Mouse (Mus musculus) CH12.LX (cell line): Measurements from ENCODE around the gene Adtrp. TPM values are rescaled to one million over a fixed set of nuclear protein-coding genes. Genes with fewer than 3 reads are reported as not detected.
A peak's percentile ranks its signal among the peaks of the same experiment; 100 is the strongest.

Experiments used
- DNase-seq: peaks from one replicate; pipeline ENCODE4 v3.0.0-alpha.2; 2013; ENCODE audit errors: extremely low read depth
- H3K27ac ChIP-seq: 2 replicates; pipeline ENCODE4 v1.5.1; 2012; ENCODE audit warnings: low read depth, mild to moderate bottlenecking, control low read depth, moderate library complexity; ENCODE audit not compliant: insufficient read depth
- H3K27me3 ChIP-seq: replicated peaks from 2 replicates; pipeline ENCODE3; 2012; ENCODE audit warnings: inconsistent platforms
- H3K36me3 ChIP-seq, 2 experiments: replicated peaks in 1 of 2; 2 replicates each; pipeline versions ENCODE3 to v1.6.1; 2012; ENCODE audit warnings: inconsistent platforms in 1 of 2, low read length in 1 of 2, mild to moderate bottlenecking in 1 of 2, mixed read lengths in 1 of 2, moderate library complexity in 1 of 2; ENCODE audit not compliant: control insufficient read depth in 1 of 2, insufficient read depth in 1 of 2
- H3K4me1 ChIP-seq, 2 experiments: 2 replicates each; pipeline ENCODE4 v1.6.1; 2012; ENCODE audit warnings: inconsistent platforms in 1 of 2, moderate library complexity in 1 of 2; ENCODE audit not compliant: insufficient read depth in 2 of 2, control insufficient read depth in 1 of 2
- H3K4me2 ChIP-seq: 2 replicates; pipeline ENCODE4 v1.6.1; 2012; ENCODE audit warnings: low read depth, mild to moderate bottlenecking, control low read depth; ENCODE audit not compliant: poor library complexity, insufficient read depth, severe bottlenecking
- H3K4me3 ChIP-seq, 3 experiments: fragments of 150-350 bp in 1 of 3; sonication (generic) in 1 of 3; replicated peaks in 1 of 3; 2 replicates each; pipeline versions ENCODE3 to v1.5.1; 2011 to 2012; ENCODE audit warnings: low read depth in 2 of 3, low read length in 2 of 3, mild to moderate bottlenecking in 2 of 3, moderate library complexity in 2 of 3, control low read depth in 1 of 3, improper control_type of control experiment in 1 of 3, inconsistent platforms in 1 of 3, mixed read lengths in 1 of 3; ENCODE audit not compliant: poor library complexity in 1 of 3
- H3K79me2 ChIP-seq: replicated peaks from 2 replicates; pipeline ENCODE4 v1.6.1; 2012; ENCODE audit warnings: mild to moderate bottlenecking, moderate library complexity; ENCODE audit not compliant: control insufficient read depth, poor library complexity, insufficient read depth, severe bottlenecking; ENCODE audit errors: extremely low read depth
- H3K9ac ChIP-seq: 2 replicates; pipeline ENCODE4 v1.6.1; 2012; ENCODE audit warnings: low read depth, mild to moderate bottlenecking, control low read depth, moderate library complexity; ENCODE audit not compliant: insufficient read depth
- H3K9me3 ChIP-seq: replicated peaks from 2 replicates; pipeline ENCODE3; 2012; ENCODE audit warnings: low read length, inconsistent platforms, mixed read lengths
- BHLHE40 ChIP-seq: IDR thresholded peaks from 2 replicates; pipeline ENCODE4 v1.6.1; 2011; ENCODE audit warnings: mild to moderate bottlenecking, low read depth, low read length, improper control_type of control experiment
- EP300 ChIP-seq: IDR thresholded peaks from 2 replicates; pipeline ENCODE4 v1.6.1; 2011; ENCODE audit warnings: low read length, improper control_type of control experiment
- ETS1 ChIP-seq: conservative IDR thresholded peaks from 2 replicates; pipeline ENCODE4 v1.6.1; 2012; ENCODE audit warnings: low read depth, mild to moderate bottlenecking, inconsistent platforms, low read length, improper control_type of control experiment, moderate library complexity
- GABPA ChIP-seq: IDR thresholded peaks from 2 replicates; pipeline ENCODE4 v1.6.1; 2012; ENCODE audit warnings: low read depth, low read length, improper control_type of control experiment, inconsistent platforms; ENCODE audit not compliant: insufficient replicate concordance
- HCFC1 ChIP-seq: IDR thresholded peaks from 2 replicates; pipeline ENCODE4 v1.6.1; 2012; ENCODE audit warnings: low read depth, mild to moderate bottlenecking, inconsistent platforms, low read length, improper control_type of control experiment
- KAT2A ChIP-seq: IDR thresholded peaks from 2 replicates; pipeline ENCODE4 v1.6.1; 2012; ENCODE audit warnings: low read length, improper control_type of control experiment, inconsistent platforms; ENCODE audit not compliant: insufficient replicate concordance
- MAX ChIP-seq: IDR thresholded peaks from 2 replicates; pipeline ENCODE4 v1.6.1; 2011; ENCODE audit warnings: low read length, improper control_type of control experiment
- MEF2A ChIP-seq: IDR thresholded peaks from 2 replicates; pipeline ENCODE4 v1.6.1; 2014; ENCODE audit warnings: low read depth, mild to moderate bottlenecking, inconsistent platforms, low read length, improper control_type of control experiment, borderline replicate concordance
- MYC ChIP-seq: IDR thresholded peaks from 2 replicates; pipeline ENCODE4 v1.6.1; 2011; ENCODE audit warnings: low read depth, mild to moderate bottlenecking, improper control_type of control experiment, low read length
- POLR2AphosphoS2 ChIP-seq: IDR thresholded peaks from 2 replicates; pipeline ENCODE4 v1.6.1; 2011; ENCODE audit warnings: low read depth, low read length, improper control_type of control experiment
- RCOR1 ChIP-seq: conservative IDR thresholded peaks from 2 replicates; pipeline ENCODE4 v1.6.1; 2012; ENCODE audit warnings: low read depth, mild to moderate bottlenecking, inconsistent platforms, low read length, improper control_type of control experiment
- SIN3A ChIP-seq: IDR thresholded peaks from 2 replicates; pipeline ENCODE4 v1.6.1; 2012; ENCODE audit warnings: low read length, improper control_type of control experiment, inconsistent platforms
- TCF12 ChIP-seq: IDR thresholded peaks from 2 replicates; pipeline ENCODE4 v1.6.1; 2014; ENCODE audit warnings: low read depth, mild to moderate bottlenecking, inconsistent platforms, low read length, improper control_type of control experiment
- ZC3H11A ChIP-seq: IDR thresholded peaks from 2 replicates; pipeline ENCODE4 v1.6.1; 2012; ENCODE audit warnings: low read depth, mild to moderate bottlenecking, inconsistent platforms, low read length, improper control_type of control experiment
- ZKSCAN1 ChIP-seq: IDR thresholded peaks from 2 replicates; pipeline ENCODE4 v1.6.1; 2012; ENCODE audit warnings: low read depth, inconsistent platforms, low read length, improper control_type of control experiment, borderline replicate concordance
- ZNF384 ChIP-seq: IDR thresholded peaks from 2 replicates; pipeline ENCODE4 v1.6.1; 2012; ENCODE audit warnings: low read depth, low read length, improper control_type of control experiment, inconsistent platforms
- dilution Hi-C: fragments of 300-500 bp; cut with MboI; formaldehyde crosslinking; loops from 2 replicates; pipeline ENCODE4 v1.14.3; 2020; ENCODE audit warnings: low sequenced_read_pairs; ENCODE audit not compliant: extremely low pct_unique_long_range_greater_than_20kb, extremely low pct_ligation_motif_present
- in situ Hi-C: fragments of 300-500 bp; cut with MboI; formaldehyde crosslinking; loops from 3 replicates; pipeline ENCODE4 v1.14.3; 2019; ENCODE audit warnings: low sequenced_read_pairs, low pct_ligation_motif_present, low pct_unique_long_range_greater_than_20kb, mixed read lengths
- polyA plus RNA-seq: library from polyadenylated mRNA; unstranded; fragments of >175 nt; gene quantifications from 2 replicates; pipeline ENCODE4 v1.2.1, GENCODE M21; 2012; ENCODE audit warnings: low read depth; ENCODE audit not compliant: insufficient read length
- total RNA-seq, 2 experiments: library from RNA; depleted of rRNA; stranded (reverse); fragments of 300-350 nt in 1 of 2; fragments of >200 nt in 1 of 2; gene quantifications; 2 replicates each; pipeline ENCODE4 v1.2.3; 2012 to 2014

The Adtrp gene
- total and polyA plus RNA-seq, 3 experiments, result 4.2 to 37.1 (median 7.2) TPM

DNA sequence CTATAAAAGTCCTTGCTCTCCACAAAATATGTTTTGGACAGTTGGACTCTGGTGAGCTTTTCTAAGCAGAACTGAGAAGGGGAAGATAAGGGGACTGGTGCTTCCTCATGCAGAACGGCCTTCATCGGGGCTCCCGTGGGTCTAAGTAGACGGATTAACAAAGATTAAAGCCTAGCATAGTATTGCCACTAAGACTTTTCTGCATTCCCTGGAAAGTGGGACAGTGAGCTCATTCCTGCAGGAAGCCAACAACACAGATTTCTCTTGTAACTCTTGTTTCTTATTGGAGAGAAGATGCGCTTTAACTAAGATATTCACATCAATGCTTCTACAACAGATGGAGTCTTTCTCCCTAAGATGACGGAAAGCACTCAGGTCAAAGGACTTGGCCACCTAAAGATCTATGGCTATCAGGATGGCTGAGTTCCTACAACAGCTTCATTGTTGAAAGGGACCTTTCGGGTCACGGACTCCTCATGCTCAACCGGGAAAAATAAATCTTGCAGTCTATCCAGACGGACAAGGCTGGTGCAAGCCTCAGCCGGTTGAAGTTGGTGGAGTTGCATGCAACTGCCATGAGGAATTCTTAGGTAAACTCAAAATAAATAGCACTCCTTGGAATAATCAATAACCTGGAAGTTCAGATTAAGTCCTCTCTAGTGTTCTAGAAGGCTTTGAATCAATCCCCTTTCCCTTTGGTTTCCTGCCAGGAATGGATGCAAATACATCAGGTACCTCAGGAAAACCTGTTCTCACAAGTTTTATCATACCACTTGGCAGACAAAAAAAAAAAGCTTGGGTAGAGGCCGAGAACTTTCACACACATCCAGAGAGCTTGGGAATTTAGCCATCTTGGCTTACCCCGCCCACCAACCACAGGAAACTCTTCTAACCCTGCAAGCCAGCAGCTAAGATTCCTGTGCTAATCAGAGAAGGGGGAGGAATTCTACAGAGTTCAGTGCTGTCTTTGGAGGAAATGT is 8.0 kb upstream of the Adtrp start:
- dilution Hi-C loops, result no loop called here
- Histone ChIP-seq H3K36me3 (no peaks in the 10 kb centered on the region), H3K4me3 (no peak overlapping the region), H3K27me3 (no peaks in the 10 kb centered on the region), H3K79me2 (no peaks in the 10 kb centered on the region), H3K9ac (no peak overlapping the region), H3K27ac (no peak overlapping the region), H3K4me1 (peaks cover 6 to 38% of the 10 kb centered on the region in 2 experiments; a peak in 3 of 4 replicates), H3K4me2 (peak overlapping the region; percentile 60; the same call in 1 of the 2 replicates), H3K9me3 (no peaks in the 10 kb centered on the region)
- peak; percentile 17 for DNase-seq
- TF ChIP-seq HCFC1, result no peak
- TF ChIP-seq ZNF384, result no peak
- no peak for TF ChIP-seq POLR2AphosphoS2
- no peak for TF ChIP-seq ZKSCAN1
- in situ Hi-C loops, result no loop called here

DNA sequence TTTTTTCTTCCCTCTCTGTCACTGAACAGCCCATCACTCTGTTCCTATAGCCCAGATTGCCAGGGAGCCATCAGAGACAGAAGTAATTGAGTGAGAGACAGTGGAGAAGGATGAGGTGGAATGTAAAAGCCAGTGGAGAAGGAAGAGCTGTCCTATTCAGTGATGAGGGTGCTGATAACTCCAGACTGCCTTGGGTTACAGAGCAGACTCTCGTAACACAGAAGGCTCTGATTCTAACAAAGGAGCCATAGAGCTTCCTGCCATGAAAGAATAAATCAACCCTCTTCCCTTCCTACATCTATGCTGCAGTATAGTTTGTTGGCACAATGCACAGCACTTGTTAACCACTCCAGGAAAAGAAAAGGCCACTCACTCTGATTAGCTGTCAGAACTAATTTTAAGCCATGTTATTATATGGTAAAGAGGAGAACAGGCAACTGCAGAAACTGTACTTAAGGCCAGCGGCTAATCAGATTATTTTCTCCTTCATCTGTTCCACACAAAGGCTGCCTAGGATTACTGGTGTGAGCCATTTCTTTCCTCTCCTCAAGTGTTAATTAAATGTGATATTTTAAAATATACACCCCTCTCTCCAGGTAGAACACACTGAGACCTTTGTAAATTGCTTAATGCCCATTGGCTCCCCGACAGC is 3.4 kb upstream of the Adtrp start:
- no peaks in the 10 kb centered on the region for H3K9me3 ChIP-seq
- no peaks in the 10 kb centered on the region for H3K27me3 ChIP-seq
- DNase-seq, result no peak
- in situ Hi-C loops (no loop called here), dilution Hi-C loops (no loop called here)
- H3K27ac ChIP-seq, result no peak overlapping the region
- no peak overlapping the region for H3K4me2 ChIP-seq
- no peak for TF ChIP-seq HCFC1
- TF ChIP-seq MAX, result no peak
- no peak for TF ChIP-seq GABPA
- TF ChIP-seq ZNF384, result no peak
- TF ChIP-seq SIN3A, result no peak
- TF ChIP-seq ETS1, result no peak
- TF ChIP-seq, all 38 proteins: peak for 0
- H3K4me1 ChIP-seq, result peaks cover 23 to 59% of the 10 kb centered on the region in 2 experiments; a peak in 3 of 4 replicates
- no peak overlapping the region for H3K4me3 ChIP-seq
- H3K9ac ChIP-seq, result no peak overlapping the region
- H3K36me3 ChIP-seq, result no peaks in the 10 kb centered on the region
- peaks cover 7% of the 10 kb centered on the region for H3K79me2 ChIP-seq

DNA sequence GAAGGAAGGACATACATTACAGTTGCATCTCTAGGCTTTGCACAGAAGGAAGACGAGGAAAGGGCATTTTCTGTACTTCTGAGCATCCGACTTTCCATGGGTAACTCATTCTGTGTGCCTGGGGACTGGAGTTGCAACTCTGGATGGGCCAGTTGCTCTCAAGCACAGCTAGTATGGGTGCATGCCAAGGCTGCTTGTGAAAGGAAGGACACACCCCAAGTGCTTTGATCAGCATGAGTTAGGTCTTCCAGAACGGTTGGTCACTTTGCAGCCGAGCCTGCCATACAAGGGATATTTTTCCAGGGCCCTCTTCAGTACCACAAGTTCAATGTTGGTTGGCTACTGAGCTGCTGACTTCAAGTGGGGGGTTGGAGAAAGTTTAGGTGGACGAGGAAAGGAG is 968 bp downstream of the Adtrp start:
- no peaks in the 10 kb centered on the region for H3K9me3 ChIP-seq
- TF ChIP-seq MYC (no peak), BHLHE40 (no peak), TCF12 (no peak), ZC3H11A (no peak), KAT2A (no peak), EP300 (no peak), MAX (no peak), MEF2A (no peak), RCOR1 (no peak)
- dilution Hi-C loops, result no loop called here
- no peaks in the 10 kb centered on the region for H3K27me3 ChIP-seq
- in situ Hi-C loops, result no loop called here
- peak overlapping the region; percentile 13 for H3K27ac ChIP-seq
- H3K36me3 ChIP-seq, result no peaks in the 10 kb centered on the region
- peak overlapping the region; percentile 72 for H3K9ac ChIP-seq
- no peak for DNase-seq
- H3K4me1 ChIP-seq, result peaks cover 20 to 44% of the 10 kb centered on the region in 2 experiments; a peak in 3 of 4 replicates
- H3K79me2 ChIP-seq, result peaks cover 10% of the 10 kb centered on the region
- H3K4me2 ChIP-seq, result peak overlapping the region; percentile 55
- peak overlapping the region in 2 of 3 experiments; percentile 26 to 55 for H3K4me3 ChIP-seq
